Mouse (Mus musculus) liver, postnatal 0 days (tissue): ENCODE results near the gene Mrps30. TPM values are rescaled to one million over a fixed set of nuclear protein-coding genes. Genes with fewer than 3 reads are reported as not detected.
A peak's percentile ranks its signal among the peaks of the same experiment; 100 is the strongest.

Experiments used
- ATAC-seq: fragments of 200-750 bp; cut with Nextera tagmentation; 2 replicates; pipeline ENCODE4 v1.8.0; 2017; ENCODE audit warnings: mild to moderate bottlenecking, moderate library complexity
- DNase-seq: peaks from one replicate; pipeline ENCODE4 v3.0.0-alpha.2; 2016
- H3K27ac ChIP-seq: fragments of 300-500 bp; sonication (generic); 2 replicates; pipeline ENCODE4 v1.5.1; 2014; ENCODE audit warnings: antibody characterized with exemption, moderate library complexity, mild to moderate bottlenecking, low read depth
- H3K27me3 ChIP-seq: fragments of 300-500 bp; sonication (generic); 2 replicates; pipeline ENCODE4 v1.6.1; 2014; ENCODE audit warnings: low read length, control low read depth, mixed read lengths; ENCODE audit not compliant: insufficient read depth
- H3K36me3 ChIP-seq: fragments of 300-500 bp; sonication (generic); replicated peaks from 2 replicates; pipeline ENCODE4 v1.6.1; 2014; ENCODE audit warnings: mild to moderate bottlenecking, control low read depth, low read length, moderate library complexity, mixed read lengths; ENCODE audit not compliant: insufficient read depth
- H3K4me1 ChIP-seq: fragments of 300-500 bp; sonication (generic); 2 replicates; pipeline ENCODE4 v1.6.1; 2014; ENCODE audit warnings: antibody characterized with exemption, mild to moderate bottlenecking, control low read depth; ENCODE audit not compliant: insufficient read depth
- H3K4me2 ChIP-seq: fragments of 300-500 bp; sonication (generic); 2 replicates; pipeline ENCODE4 v1.6.1; 2014; ENCODE audit warnings: low read depth, mild to moderate bottlenecking, low read length, moderate library complexity, mixed read lengths
- H3K4me3 ChIP-seq: fragments of 300-500 bp; sonication (generic); 2 replicates; pipeline ENCODE4 v1.5.1; 2014; ENCODE audit warnings: low read depth, low read length
- H3K9ac ChIP-seq: fragments of 300-500 bp; sonication (generic); replicated peaks from 2 replicates; pipeline ENCODE4 v1.6.1; 2014; ENCODE audit warnings: mild to moderate bottlenecking, moderate library complexity
- H3K9me3 ChIP-seq: fragments of 300-500 bp; sonication (generic); 2 replicates; pipeline ENCODE4 v1.6.1; 2016; ENCODE audit warnings: mild to moderate bottlenecking, control low read depth, low read length, mixed read lengths
- CTCF ChIP-seq: sonication (generic); IDR thresholded peaks from 2 replicates; pipeline ENCODE4 v1.5.1; 2016; ENCODE audit warnings: antibody characterized with exemption, low read depth
- EP300 ChIP-seq: IDR thresholded peaks from 2 replicates; pipeline ENCODE4 v1.6.1; 2016; ENCODE audit warnings: antibody characterized with exemption, low read depth, mild to moderate bottlenecking
- WGBS: fragments of 180-500 bp; shearing (Covaris S2); extraction: QIAGEN DNeasy Blood & Tissue Kit; methylation state at CpG from one replicate; pipeline ENCODE4 v1.1.7; 2014; ENCODE audit not compliant: insufficient replicate concordance; 5-methylcytosine and 5-hydroxymethylcytosine counted together
- polyA plus RNA-seq: library from polyadenylated mRNA; unstranded; fragments of >200 nt; fragmentation: Nextera tagmentation; extraction: Ambion mirVana; gene quantifications from 2 replicates; pipeline ENCODE4 v1.2.1, GENCODE M21; 2015

The Mrps30 gene
- polyA plus RNA-seq, 1 experiment from 2014 or later = 16.9 TPM

GRCm38 (mm10) chr13:118363342-118363741 is 23.7 kb downstream of the Mrps30 start:
- ATAC-seq (no peak), DNase-seq (no peak)
- Histone ChIP-seq H3K4me2 (no peak overlapping the region), H3K9ac (no peak overlapping the region), H3K36me3 (no peaks in the 10 kb centered on the region), H3K27me3 (no peaks in the 10 kb centered on the region), H3K4me3 (no peak overlapping the region), H3K9me3 (no peaks in the 10 kb centered on the region), H3K4me1 (no peaks in the 10 kb centered on the region), H3K27ac (no peak overlapping the region)
- TF ChIP-seq EP300 = no peak
- TF ChIP-seq CTCF = no peak
- 83% methylated on average over 6 of the region's 6 CpGs for WGBS

- H3K9me3 ChIP-seq = no peaks in the 10 kb centered on the region
- H3K4me1 ChIP-seq = no peaks in the 10 kb centered on the region
- no peak overlapping the region for H3K9ac ChIP-seq
- no peak overlapping the region for H3K27ac ChIP-seq
- 78% methylated on average over 10 of the region's 10 CpGs for WGBS
- no peak overlapping the region for H3K4me3 ChIP-seq
- ATAC-seq = no peak
- no peaks in the 10 kb centered on the region for H3K27me3 ChIP-seq
- H3K36me3 ChIP-seq = no peaks in the 10 kb centered on the region
- DNase-seq = no peak
- no peak overlapping the region for H3K4me2 ChIP-seq
- TF ChIP-seq EP300 = no peak
- TF ChIP-seq CTCF = no peak
These were observed 36.2 kb downstream of the Mrps30 start for GRCm38 (mm10) chr13:118350870-118351269.

DNA sequence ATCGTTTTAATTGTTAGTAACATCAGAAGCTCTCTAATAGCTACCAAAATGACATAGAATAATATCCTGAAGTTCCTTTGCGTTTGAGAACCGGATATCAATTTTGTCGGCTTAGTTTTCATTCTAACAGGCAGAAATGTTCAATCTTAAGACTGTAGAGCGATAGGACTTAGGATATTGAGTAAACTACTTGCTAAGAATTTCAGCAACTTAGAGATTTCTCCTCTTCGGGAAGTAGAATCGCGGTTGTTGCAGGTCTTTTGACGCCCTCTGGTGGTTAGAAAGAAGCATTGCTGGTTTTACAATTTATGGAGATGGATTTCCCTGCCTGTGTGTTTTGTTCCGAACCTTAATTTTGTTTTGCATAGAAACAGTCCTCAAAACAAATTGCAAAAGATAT is 36.8 kb downstream of the Mrps30 start:
- Histone ChIP-seq H3K27ac (no peak overlapping the region), H3K4me2 (no peak overlapping the region), H3K27me3 (no peaks in the 10 kb centered on the region), H3K9me3 (no peaks in the 10 kb centered on the region), H3K36me3 (no peaks in the 10 kb centered on the region), H3K9ac (no peak overlapping the region), H3K4me3 (no peak overlapping the region), H3K4me1 (no peaks in the 10 kb centered on the region)
- DNase-seq (no peak), ATAC-seq (no peak)
- TF ChIP-seq CTCF (peak; percentile 81), EP300 (no peak)
- 21% methylated on average over 10 of the region's 10 CpGs for WGBS

Other genes with a start within 250 kb of the Mrps30 start
- gene B430218F22Rik, start 622 bp downstream of the Mrps30 start, polyA plus RNA-seq = 0.65 and 1.0 TPM in 2 replicates